Mouse (Mus musculus) liver, adult 2 months (tissue): ENCODE measurements at regions not wholly inside any gene's neighbourhood (a gene's known extent, or its start where the extent isn't known, plus 50 kb on each side); places are given as distances from the start of the nearest gene placed in this dataset.

ENCODE experiments used
- CTCF ChIP-seq: fragments of 200-500 bp; IDR thresholded peaks from 2 replicates; pipeline ENCODE4 v1.5.1; 2011; ENCODE audit warnings: low read depth, low read length, control low read depth
- POLR2A ChIP-seq: fragments of 200-500 bp; IDR thresholded peaks from 2 replicates; pipeline ENCODE4 v1.6.1; 2011; ENCODE audit warnings: low read length, control low read depth; ENCODE audit not compliant: insufficient read depth; ENCODE audit errors: extremely low read depth

GRCm38 (mm10) chr7:90044100-90044698 lies 63.4 kb upstream of the Eed start:
- TF ChIP-seq POLR2A (no peak), CTCF (no peak)
